Mouse (Mus musculus) heart, adult 2 months (tissue): ENCODE data around the gene Erap1. TPM values are rescaled to one million over a fixed set of nuclear protein-coding genes. Genes with fewer than 3 reads are reported as not detected.
"Not testable (repeated sequence)": the region's sequence is repeated elsewhere in the genome, so short reads cannot be mapped to it uniquely, and the experiment has no call there.

Experiments used
- DNase-seq, 2 experiments: peaks; one replicate each; pipeline ENCODE4 v3.0.0; 2021
- H3K27ac ChIP-seq: fragments of 200-600 bp; 2 replicates; pipeline ENCODE4 v1.8.1; 2022
- H3K27me3 ChIP-seq: fragments of 200-500 bp; 2 replicates; pipeline ENCODE4 v1.6.1; 2012; ENCODE audit warnings: mild to moderate bottlenecking, low read length, inconsistent platforms, mixed read lengths; ENCODE audit not compliant: control insufficient read depth, insufficient read depth
- H3K36me3 ChIP-seq: fragments of 200-500 bp; 2 replicates; pipeline ENCODE4 v1.6.1; 2012; ENCODE audit warnings: low read length, inconsistent platforms; ENCODE audit not compliant: control insufficient read depth, insufficient read depth
- H3K4me1 ChIP-seq: fragments of 200-500 bp; 2 replicates; pipeline ENCODE4 v1.6.1; 2011; ENCODE audit warnings: low read length; ENCODE audit not compliant: control insufficient read depth, insufficient read depth
- H3K4me3 ChIP-seq: fragments of 200-600 bp; 2 replicates; pipeline ENCODE4 v1.8.1; 2022
- H3K79me2 ChIP-seq: fragments of 200-500 bp; replicated peaks from 2 replicates; pipeline ENCODE4 v1.6.1; 2012; ENCODE audit warnings: mild to moderate bottlenecking, inconsistent platforms, low read length, moderate library complexity, mixed read lengths; ENCODE audit not compliant: control insufficient read depth, insufficient read depth
- H3K9ac ChIP-seq: fragments of 200-500 bp; 2 replicates; pipeline ENCODE4 v1.6.1; 2012; ENCODE audit warnings: low read depth, mild to moderate bottlenecking, control low read depth, inconsistent platforms, low read length, mixed read lengths
- CTCF ChIP-seq: fragments of 200-600 bp; IDR thresholded peaks from 2 replicates; pipeline ENCODE4 v1.8.1; 2022; ENCODE audit warnings: antibody characterized with exemption, mild to moderate bottlenecking, moderate library complexity
- EP300 ChIP-seq: fragments of 200-500 bp; IDR thresholded peaks from 2 replicates; pipeline ENCODE4 v1.6.1; 2011; ENCODE audit warnings: low read depth, low read length, control low read depth; ENCODE audit not compliant: insufficient read depth
- POLR2A ChIP-seq: fragments of 200-500 bp; IDR thresholded peaks from 2 replicates; pipeline ENCODE4 v1.6.1; 2011; ENCODE audit warnings: mild to moderate bottlenecking, low read depth, low read length, control low read depth; ENCODE audit not compliant: insufficient read depth
- WGBS: fragments of 180-500 bp; shearing (Covaris S2); methylation state at CpG from one replicate; pipeline ENCODE4 v1.1.7; 2018; 5-methylcytosine and 5-hydroxymethylcytosine counted together
- intact Hi-C: fragments of 180-260 bp; cut with DNase I; formaldehyde crosslinking; loops from one replicate; pipeline ENCODE4 v1.15.1; 2025
- polyA plus RNA-seq: library from polyadenylated mRNA; depleted of rRNA; stranded (reverse); fragments of >200 nt; gene quantifications from 2 replicates; pipeline ENCODE4 v1.2.3, GENCODE M21; 2012
- total RNA-seq, 2 experiments: library from RNA; stranded (reverse); gene quantifications; 2 replicates each; pipeline ENCODE4 v1.2.3; 2021

Erap1 gene
- total and polyA plus RNA-seq, 3 experiments: 10.6 to 51.1 (median 40.1) TPM

DNA sequence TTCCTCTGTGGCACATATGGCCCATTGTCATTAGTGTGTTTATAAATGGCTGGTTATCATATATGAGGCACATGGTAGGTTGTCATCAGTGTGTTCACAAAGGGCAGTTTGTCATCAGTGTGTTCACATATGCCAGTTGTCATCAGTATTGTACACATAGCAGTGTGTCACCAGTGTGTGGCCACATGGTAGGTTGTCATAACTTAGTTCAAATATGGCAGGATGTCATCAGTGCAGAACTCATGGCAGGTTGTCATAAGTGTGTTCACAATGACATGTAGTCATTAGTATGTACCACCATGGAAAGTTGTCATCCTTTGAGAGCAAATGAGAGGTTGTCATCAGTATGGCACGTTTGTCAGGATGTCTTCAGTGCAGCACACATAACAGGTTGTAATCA is 7.0 kb upstream of the Erap1 start:
- Histone ChIP-seq H3K9ac (no peak overlapping the region), H3K4me1 (no peaks in the 10 kb centered on the region), H3K27ac (no peak overlapping the region), H3K36me3 (no peaks in the 10 kb centered on the region), H3K27me3 (0 out of 2 replicates have a peak, but pooled peaks cover 2% of the 10 kb centered on the region), H3K4me3 (no peak overlapping the region), H3K79me2 (no peaks in the 10 kb centered on the region; the same call in 1 of the 2 replicates)
- 50% methylated on average over 1 of the region's 1 CpGs for WGBS
- TF ChIP-seq POLR2A (no peak), EP300 (no peak), CTCF (no peak)
- no peak for DNase-seq
- intact Hi-C loops: no loop called here

DNA sequence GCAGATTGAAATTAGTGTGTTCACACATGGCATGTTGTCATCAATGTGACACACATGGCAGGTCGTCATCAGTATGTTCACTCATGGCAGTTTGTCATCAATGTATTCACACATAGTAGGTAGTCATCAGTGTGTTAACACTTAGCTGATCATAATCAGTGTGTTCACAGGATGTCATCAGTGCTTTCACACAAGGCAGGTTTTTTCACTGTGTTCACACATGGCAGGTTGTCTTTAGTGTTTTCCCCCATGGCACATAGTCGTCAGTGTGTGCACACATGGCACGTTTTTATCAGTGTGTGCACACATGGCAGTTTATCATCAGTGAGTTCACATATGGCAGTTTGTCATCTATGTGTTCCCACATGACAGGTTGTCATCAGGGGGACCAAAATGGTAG is 6.5 kb upstream of the Erap1 start:
- no peaks in the 10 kb centered on the region; the same call in 1 of the 2 replicates for H3K79me2 ChIP-seq
- DNase-seq: no peak
- no peak overlapping the region for H3K27ac ChIP-seq
- H3K36me3 ChIP-seq: no peaks in the 10 kb centered on the region
- intact Hi-C loops: no loop called here
- H3K9ac ChIP-seq: no peak overlapping the region
- H3K4me3 ChIP-seq: no peak overlapping the region
- H3K4me1 ChIP-seq: no peaks in the 10 kb centered on the region
- WGBS: 73% methylated on average over 3 of the region's 3 CpGs
- 0 out of 2 replicates have a peak, but pooled peaks cover 2% of the 10 kb centered on the region for H3K27me3 ChIP-seq
- TF ChIP-seq POLR2A (no peak), CTCF (no peak), EP300 (no peak)

DNA sequence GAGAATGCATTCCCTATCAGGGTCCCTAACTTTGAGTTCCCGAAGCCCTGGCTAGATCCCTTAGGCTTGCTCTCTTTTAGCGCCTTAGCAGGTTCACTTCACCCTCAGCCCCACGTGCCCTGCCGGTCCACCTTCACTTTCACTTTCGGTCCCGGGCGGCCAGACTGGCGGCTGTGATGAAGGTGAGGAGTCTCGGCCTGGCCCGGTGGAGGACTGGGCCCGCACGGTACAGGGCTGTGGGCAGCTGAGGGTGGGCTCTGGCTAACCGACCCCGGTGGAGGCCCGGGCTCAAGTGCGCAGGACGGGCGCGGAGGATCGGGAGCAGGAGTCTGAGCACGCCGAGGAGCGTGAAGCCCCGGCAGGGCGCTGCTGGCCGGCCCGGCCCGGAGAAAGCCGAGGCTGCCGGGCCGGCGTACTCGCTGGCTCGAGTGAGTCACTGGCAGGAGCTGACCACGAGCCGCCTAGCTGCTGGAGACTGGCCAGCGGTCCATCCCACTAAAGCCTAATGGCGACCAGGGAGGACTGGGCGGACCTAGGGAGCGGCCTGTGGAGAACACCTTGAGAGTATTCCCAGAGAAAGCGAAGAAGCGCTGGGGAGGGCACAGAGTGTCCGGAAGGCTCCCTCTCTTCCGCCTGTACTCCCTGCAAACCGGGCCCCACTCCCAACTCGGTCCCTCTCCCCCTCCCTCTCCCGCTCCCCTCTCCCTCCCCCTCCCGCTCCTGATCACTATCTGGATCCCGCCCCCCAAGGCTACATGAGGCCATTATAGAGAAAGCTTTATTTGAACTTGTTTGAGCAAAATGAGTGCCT is 549 bp downstream of the Erap1 start:
- peak overlapping the region; percentile 98 for H3K9ac ChIP-seq
- no peaks in the 10 kb centered on the region for H3K79me2 ChIP-seq
- WGBS: under 1% methylated on average over 48 of the region's 49 CpGs
- H3K27ac ChIP-seq: peak overlapping the region; percentile 98
- no peak for TF ChIP-seq CTCF
- 0 out of 2 replicates have a peak, but pooled peaks have one; percentile 8 for TF ChIP-seq EP300
- H3K27me3 ChIP-seq: no peaks in the 10 kb centered on the region
- peak; percentile 87 to 89 for DNase-seq
- peak overlapping the region; percentile 100 for H3K4me3 ChIP-seq
- H3K36me3 ChIP-seq: no peaks in the 10 kb centered on the region; the same call in 1 of the 2 replicates
- intact Hi-C loops: loop anchor here (1.0 to 5.0 kb wide), 3 partner anchors 131 to 214 kb away; partner anchors contain the start of gene Cast
- peaks cover 3% of the 10 kb centered on the region; the same call in 1 of the 2 replicates for H3K4me1 ChIP-seq

DNA sequence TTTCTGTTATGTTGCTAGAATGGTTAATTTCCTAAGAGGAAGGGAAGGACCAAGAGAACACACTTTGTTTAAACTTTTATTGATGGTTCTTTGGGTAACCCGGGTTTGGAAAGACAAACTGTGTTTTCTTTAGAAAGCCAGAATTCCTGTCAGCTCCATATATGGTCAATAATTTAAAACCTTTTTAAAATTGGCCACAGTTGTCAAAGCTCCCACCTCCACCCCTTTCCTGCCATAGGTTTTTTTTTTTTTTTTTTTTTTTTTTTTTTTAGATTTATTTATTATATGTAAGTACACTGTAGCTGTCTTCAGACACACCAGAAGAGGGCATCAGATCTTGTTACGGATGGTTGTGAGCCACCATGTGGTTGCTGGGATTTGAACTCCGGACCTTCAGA is 1.2 kb downstream of the Erap1 start:
- intact Hi-C loops, H3K9ac ChIP-seq, H3K36me3 ChIP-seq, DNase-seq, H3K27me3 ChIP-seq, H3K4me1 ChIP-seq, H3K79me2 ChIP-seq, H3K27ac ChIP-seq: not testable (repeated sequence)
- WGBS: 59% methylated on average over 3 of the region's 3 CpGs
- peak overlapping the region; percentile 100; the same call in 1 of the 2 replicates for H3K4me3 ChIP-seq
- 0 out of 2 replicates have a peak, but pooled peaks have one; percentile 10 for TF ChIP-seq CTCF

- H3K79me2 ChIP-seq: no peaks in the 10 kb centered on the region
- H3K36me3 ChIP-seq: no peaks in the 10 kb centered on the region; the same call in 1 of the 2 replicates
- no peaks in the 10 kb centered on the region for H3K27me3 ChIP-seq
- no peak overlapping the region for H3K27ac ChIP-seq
- H3K4me3 ChIP-seq: no peak overlapping the region
- DNase-seq: no peak
- 92% methylated on average over 5 of the region's 5 CpGs for WGBS
- intact Hi-C loops: no loop called here
- TF ChIP-seq CTCF (no peak), EP300 (no peak), POLR2A (no peak)
- H3K4me1 ChIP-seq: no peaks in the 10 kb centered on the region
- H3K9ac ChIP-seq: no peak overlapping the region
These were observed 56.3 kb downstream of the Erap1 start for GRCm38 (mm10) chr13:74695497-74696193.

DNA sequence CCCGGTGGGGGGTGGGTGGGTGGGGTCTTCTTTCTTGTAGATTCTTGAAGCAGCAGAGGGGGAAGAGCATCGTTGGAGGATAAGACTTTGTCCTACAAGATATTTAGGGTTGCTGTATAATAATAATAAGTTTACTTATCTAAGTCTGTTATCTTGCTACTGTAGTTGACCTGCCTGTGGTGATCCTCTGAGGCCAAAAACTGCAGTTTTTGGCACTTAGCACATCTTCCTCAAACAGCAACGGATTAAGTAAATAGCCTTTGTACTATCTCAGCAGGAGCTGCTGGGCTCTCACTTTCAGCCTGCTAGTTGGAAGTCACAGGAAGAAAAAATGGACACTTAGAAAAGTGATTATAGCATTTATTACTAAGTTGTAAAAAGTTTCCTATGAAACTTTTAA is 56.9 kb downstream of the Erap1 start:
- no peaks in the 10 kb centered on the region for H3K79me2 ChIP-seq
- H3K9ac ChIP-seq: no peak overlapping the region
- intact Hi-C loops: no loop called here
- DNase-seq: no peak
- no peaks in the 10 kb centered on the region for H3K4me1 ChIP-seq
- H3K27ac ChIP-seq: no peak overlapping the region
- TF ChIP-seq CTCF (no peak), EP300 (no peak), POLR2A (no peak)
- H3K27me3 ChIP-seq: no peaks in the 10 kb centered on the region
- 60% methylated on average over 3 of the region's 3 CpGs for WGBS
- H3K4me3 ChIP-seq: no peak overlapping the region
- no peaks in the 10 kb centered on the region; the same call in 1 of the 2 replicates for H3K36me3 ChIP-seq
